Mouse (Mus musculus) CH12.LX (cell line): ENCODE data around the gene Rnf185.

Experiments used
- BHLHE40 ChIP-seq: IDR thresholded peaks from 2 replicates; pipeline ENCODE4 v1.6.1; 2011; ENCODE audit warnings: mild to moderate bottlenecking, low read depth, low read length, improper control_type of control experiment
- CHD1 ChIP-seq: IDR thresholded peaks from 2 replicates; pipeline ENCODE4 v1.6.1; 2012; ENCODE audit warnings: low read depth, low read length, improper control_type of control experiment, inconsistent platforms
- CTCF ChIP-seq, 2 experiments: IDR thresholded peaks in 1 of 2; conservative IDR thresholded peaks in 1 of 2; 2 replicates each; pipeline ENCODE4 v1.5.1; 2011 to 2012; ENCODE audit warnings: low read depth in 2 of 2, low read length in 2 of 2, improper control_type of control experiment in 1 of 2, inconsistent platforms in 1 of 2, mild to moderate bottlenecking in 1 of 2, moderate library complexity in 1 of 2
- E2F4 ChIP-seq: IDR thresholded peaks from 2 replicates; pipeline ENCODE4 v1.6.1; 2011; ENCODE audit warnings: low read depth, low read length, improper control_type of control experiment; ENCODE audit not compliant: insufficient replicate concordance
- MAFK ChIP-seq: IDR thresholded peaks from 2 replicates; pipeline ENCODE4 v1.6.1; 2011; ENCODE audit warnings: low read length, improper control_type of control experiment; ENCODE audit not compliant: insufficient replicate concordance
- POLR2AphosphoS2 ChIP-seq: IDR thresholded peaks from 2 replicates; pipeline ENCODE4 v1.6.1; 2011; ENCODE audit warnings: low read depth, low read length, improper control_type of control experiment
- RCOR1 ChIP-seq: conservative IDR thresholded peaks from 2 replicates; pipeline ENCODE4 v1.6.1; 2012; ENCODE audit warnings: low read depth, mild to moderate bottlenecking, inconsistent platforms, low read length, improper control_type of control experiment
- SIN3A ChIP-seq: IDR thresholded peaks from 2 replicates; pipeline ENCODE4 v1.6.1; 2012; ENCODE audit warnings: low read length, improper control_type of control experiment, inconsistent platforms
- TCF12 ChIP-seq: IDR thresholded peaks from 2 replicates; pipeline ENCODE4 v1.6.1; 2014; ENCODE audit warnings: low read depth, mild to moderate bottlenecking, inconsistent platforms, low read length, improper control_type of control experiment
- UBTF ChIP-seq: IDR thresholded peaks from 2 replicates; pipeline ENCODE4 v1.6.1; 2012; ENCODE audit warnings: low read depth, mild to moderate bottlenecking, inconsistent platforms, low read length, improper control_type of control experiment, moderate library complexity
- ZMIZ1 ChIP-seq: IDR thresholded peaks from 2 replicates; pipeline ENCODE4 v1.6.1; 2012; ENCODE audit warnings: low read depth, mild to moderate bottlenecking, inconsistent platforms, low read length, improper control_type of control experiment
- ZNF384 ChIP-seq: IDR thresholded peaks from 2 replicates; pipeline ENCODE4 v1.6.1; 2012; ENCODE audit warnings: low read depth, low read length, improper control_type of control experiment, inconsistent platforms

DNA sequence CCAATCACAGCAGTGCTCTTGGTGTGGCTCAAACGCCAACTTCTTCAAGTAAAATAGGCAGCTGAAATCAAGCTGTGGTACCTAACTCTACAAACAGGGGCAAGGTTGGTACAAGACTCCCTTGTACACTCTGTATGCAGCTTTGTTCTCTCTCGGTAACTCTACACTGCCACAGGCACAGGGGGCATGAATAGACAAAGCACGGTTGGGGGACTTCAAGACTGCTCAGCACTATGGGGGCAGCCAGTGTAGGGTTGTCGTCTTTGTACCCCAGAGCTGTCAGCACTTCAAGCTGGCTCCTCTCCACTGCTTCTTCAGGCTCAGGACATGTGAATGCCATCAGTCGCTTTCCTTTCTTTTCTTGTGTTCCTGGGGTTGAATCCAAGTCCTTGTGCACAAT, 57.6 kb downstream of the Rnf185 start:
- TF ChIP-seq SIN3A (no peak), MAFK (no peak), TCF12 (no peak), ZMIZ1 (no peak), ZNF384 (no peak), RCOR1 (no peak), CTCF (conservative IDR thresholded peaks at IDR 0.05 in 1 of 2, IDR thresholded peaks at IDR 0.05 in 1 of 2; ENCODE audit: low read depth in 2 of 2, low read length in 2 of 2) (no peak), BHLHE40 (no peak), POLR2AphosphoS2 (no peak), E2F4 (no peak), UBTF (no peak), CHD1 (no peak)
